Mouse (Mus musculus) cerebellum, adult 2 months (tissue): ENCODE data around the gene Grb7.

Experiments used
- CTCF ChIP-seq: fragments of 200-500 bp; IDR thresholded peaks from 2 replicates; pipeline ENCODE4 v1.5.1; 2011; ENCODE audit warnings: low read depth, mild to moderate bottlenecking, control low read depth, low read length, moderate library complexity, borderline replicate concordance; ENCODE audit not compliant: insufficient read depth
- POLR2A ChIP-seq: fragments of 200-500 bp; IDR thresholded peaks from 2 replicates; pipeline ENCODE4 v1.6.1; 2011; ENCODE audit warnings: low read length, control low read depth, borderline replicate concordance; ENCODE audit not compliant: insufficient read depth

- TF ChIP-seq CTCF (no peak), POLR2A (no peak)
Measured at GRCm38 (mm10) chr11:98418273-98418672, 27.9 kb upstream of the Grb7 start.
